Mouse (Mus musculus) spleen, adult 2 months (tissue): ENCODE measurements around the gene Gm4756.

Source experiments
- CTCF ChIP-seq: fragments of 200-500 bp; IDR thresholded peaks from 2 replicates; pipeline ENCODE4 v1.5.1; 2011; ENCODE audit warnings: mild to moderate bottlenecking, inconsistent platforms; ENCODE audit not compliant: insufficient read depth, insufficient read length, insufficient replicate concordance; ENCODE audit errors: extremely low read depth
- POLR2A ChIP-seq: fragments of 200-500 bp; IDR thresholded peaks from 2 replicates; pipeline ENCODE4 v1.6.1; 2011; ENCODE audit warnings: low read depth, low read length, inconsistent platforms

- no peak for TF ChIP-seq CTCF
- no peak for TF ChIP-seq POLR2A
Observed at GRCm38 (mm10) chr12:72583099-72583498, 66.4 kb downstream of the Gm4756 start.
